Mouse (Mus musculus): ENCODE results near the gene Sult6b2. TPM values are rescaled to one million over a fixed set of nuclear protein-coding genes. Genes with fewer than 3 reads are reported as not detected.

The Sult6b2 gene
- polyA plus RNA-seq, 1 experiment from 2014 or later = not detected

GRCm38 (mm10) chr6:142751365-142751764, 52.9 kb downstream of the Sult6b2 start:
- Histone ChIP-seq H3K4me3 (ENCODE audit: low read depth, low read length) (no peak overlapping the region), H3K9me3 (ENCODE audit: low read depth, low read length) (no peaks in the 10 kb centered on the region), H3K4me1 (ENCODE audit: insufficient read depth) (peaks cover 12% of the 10 kb centered on the region), H3K36me3 (ENCODE audit: insufficient read depth) (no peaks in the 10 kb centered on the region), H3K27me3 (ENCODE audit: insufficient read depth, low read length) (0 out of 2 replicates have a peak, but pooled peaks cover 4% of the 10 kb centered on the region), H3K4me2 (no peak overlapping the region), H3K9ac (no peak overlapping the region), H3K27ac (ENCODE audit: low read depth) (no peak overlapping the region)
- whole genome bisulfite sequencing = 53% methylated on average over 9 of the region's 9 CpGs
- TF ChIP-seq CTCF (IDR thresholded peaks at IDR 0.05; ENCODE audit: low read depth) = no peak
- DNase-seq (no peak), ATAC-seq (ENCODE audit: insufficient read depth) (no peak)

GRCm38 (mm10) chr6:142748057-142748708, 56.1 kb downstream of the Sult6b2 start:
- ATAC-seq (ENCODE audit: insufficient read depth) (no peak), DNase-seq (peak; percentile 59)
- no peak for TF ChIP-seq CTCF (IDR thresholded peaks at IDR 0.05; ENCODE audit: low read depth)
- Histone ChIP-seq H3K9me3 (ENCODE audit: low read depth, low read length) (no peaks in the 10 kb centered on the region), H3K9ac (no peak overlapping the region), H3K27me3 (ENCODE audit: insufficient read depth, low read length) (no peaks in the 10 kb centered on the region), H3K4me1 (ENCODE audit: insufficient read depth) (peaks cover 12% of the 10 kb centered on the region), H3K4me3 (ENCODE audit: low read depth, low read length) (no peak overlapping the region), H3K36me3 (ENCODE audit: insufficient read depth) (no peaks in the 10 kb centered on the region), H3K4me2 (no peak overlapping the region), H3K27ac (ENCODE audit: low read depth) (no peak overlapping the region)
- 41% methylated on average over 8 of the region's 8 CpGs for WGBS

- H3K27me3 ChIP-seq (ENCODE audit: insufficient read depth, low read length) = no peaks in the 10 kb centered on the region
- no peak overlapping the region for H3K4me2 ChIP-seq
- no peak for TF ChIP-seq CTCF (IDR thresholded peaks at IDR 0.05; ENCODE audit: low read depth)
- no peak overlapping the region for H3K9ac ChIP-seq
- no peaks in the 10 kb centered on the region for H3K36me3 ChIP-seq (ENCODE audit: insufficient read depth)
- H3K4me3 ChIP-seq (ENCODE audit: low read depth, low read length) = no peak overlapping the region
- H3K27ac ChIP-seq (ENCODE audit: low read depth) = no peak overlapping the region
- peaks cover 12% of the 10 kb centered on the region for H3K4me1 ChIP-seq (ENCODE audit: insufficient read depth)
- ATAC-seq (ENCODE audit: insufficient read depth) (no peak), DNase-seq (no peak)
- no peaks in the 10 kb centered on the region for H3K9me3 ChIP-seq (ENCODE audit: low read depth, low read length)
- WGBS = 38% methylated on average over 2 of the region's 2 CpGs
These were observed 57.1 kb downstream of the Sult6b2 start for GRCm38 (mm10) chr6:142747165-142747564.

- Histone ChIP-seq H3K36me3 (ENCODE audit: insufficient read depth) (no peaks in the 10 kb centered on the region), H3K9me3 (ENCODE audit: low read depth, low read length) (no peaks in the 10 kb centered on the region), H3K9ac (no peak overlapping the region), H3K27ac (ENCODE audit: low read depth) (peak overlapping the region; percentile 65), H3K4me2 (peak overlapping the region; percentile 33), H3K4me3 (ENCODE audit: low read depth, low read length) (no peak overlapping the region), H3K27me3 (ENCODE audit: insufficient read depth, low read length) (no peaks in the 10 kb centered on the region), H3K4me1 (ENCODE audit: insufficient read depth) (peaks cover 12% of the 10 kb centered on the region)
- ATAC-seq (ENCODE audit: insufficient read depth) = no peak
- 46% methylated on average over 7 of the region's 7 CpGs for WGBS
- peak; percentile 24 for DNase-seq
- TF ChIP-seq CTCF (IDR thresholded peaks at IDR 0.05; ENCODE audit: low read depth) = no peak
These were observed 57.5 kb downstream of the Sult6b2 start for GRCm38 (mm10) chr6:142746765-142747164.

GRCm38 (mm10) chr6:142745484-142745883, 58.8 kb downstream of the Sult6b2 start:
- H3K36me3 ChIP-seq (ENCODE audit: insufficient read depth) = no peaks in the 10 kb centered on the region
- H3K27ac ChIP-seq (ENCODE audit: low read depth) = no peak overlapping the region
- no peak for ATAC-seq (ENCODE audit: insufficient read depth)
- 91% methylated on average over 5 of the region's 5 CpGs for WGBS
- no peak for TF ChIP-seq CTCF (IDR thresholded peaks at IDR 0.05; ENCODE audit: low read depth)
- no peak for DNase-seq
- no peaks in the 10 kb centered on the region for H3K9me3 ChIP-seq (ENCODE audit: low read depth, low read length)
- H3K4me2 ChIP-seq = no peak overlapping the region
- H3K9ac ChIP-seq = no peak overlapping the region
- H3K4me3 ChIP-seq (ENCODE audit: low read depth, low read length) = no peak overlapping the region
- H3K27me3 ChIP-seq (ENCODE audit: insufficient read depth, low read length) = no peaks in the 10 kb centered on the region
- H3K4me1 ChIP-seq (ENCODE audit: insufficient read depth) = peaks cover 12% of the 10 kb centered on the region

- DNase-seq (no peak), ATAC-seq (ENCODE audit: insufficient read depth) (no peak)
- H3K36me3 ChIP-seq (ENCODE audit: insufficient read depth) = no peaks in the 10 kb centered on the region
- no peaks in the 10 kb centered on the region for H3K9me3 ChIP-seq (ENCODE audit: low read depth, low read length)
- no peak overlapping the region for H3K9ac ChIP-seq
- H3K4me1 ChIP-seq (ENCODE audit: insufficient read depth) = peaks cover 10% of the 10 kb centered on the region
- no peaks in the 10 kb centered on the region for H3K27me3 ChIP-seq (ENCODE audit: insufficient read depth, low read length)
- no peak overlapping the region for H3K4me2 ChIP-seq
- WGBS = 63% methylated on average over 4 of the region's 4 CpGs
- H3K27ac ChIP-seq (ENCODE audit: low read depth) = no peak overlapping the region
- no peak overlapping the region for H3K4me3 ChIP-seq (ENCODE audit: low read depth, low read length)
- TF ChIP-seq CTCF (IDR thresholded peaks at IDR 0.05; ENCODE audit: low read depth) = no peak
These were observed 61.1 kb downstream of the Sult6b2 start for GRCm38 (mm10) chr6:142743193-142743592.

GRCm38 (mm10) chr6:142741763-142742162, 62.5 kb downstream of the Sult6b2 start:
- H3K36me3 ChIP-seq (ENCODE audit: insufficient read depth) = no peaks in the 10 kb centered on the region
- no peak for TF ChIP-seq CTCF (IDR thresholded peaks at IDR 0.05; ENCODE audit: low read depth)

More at GRCm38 (mm10) chr6:142741763-142742162, 62.5 kb downstream of the Sult6b2 start:
- ATAC-seq (ENCODE audit: insufficient read depth) = no peak
- Histone ChIP-seq H3K9ac (no peak overlapping the region), H3K4me3 (ENCODE audit: low read depth, low read length) (no peak overlapping the region), H3K27ac (ENCODE audit: low read depth) (no peak overlapping the region), H3K9me3 (ENCODE audit: low read depth, low read length) (no peaks in the 10 kb centered on the region), H3K27me3 (ENCODE audit: insufficient read depth, low read length) (no peaks in the 10 kb centered on the region), H3K4me2 (no peak overlapping the region), H3K4me1 (ENCODE audit: insufficient read depth) (no peaks in the 10 kb centered on the region)
- no peak for DNase-seq
- WGBS = 79% methylated on average over 6 of the region's 6 CpGs

Data from lung, embryonic 14.5 days (tissue).